Mouse (Mus musculus) forebrain, embryonic 16.5 days (tissue): ENCODE data around the gene Cldn7. TPM values are rescaled to one million over a fixed set of nuclear protein-coding genes. Genes with fewer than 3 reads are reported as not detected.
A peak's percentile ranks its signal among the peaks of the same experiment; 100 is the strongest.
"Not testable (repeated sequence)": the region's sequence is repeated elsewhere in the genome, so short reads cannot be mapped to it uniquely, and the experiment has no call there.

ENCODE experiments used
- ATAC-seq: fragments of 200-750 bp; cut with Nextera tagmentation; 2 replicates; pipeline ENCODE4 v1.8.0; 2017; ENCODE audit warnings: mild to moderate bottlenecking, moderate library complexity
- H3K27ac ChIP-seq: fragments of 300-500 bp; sonication (generic); 2 replicates; pipeline ENCODE4 v1.5.1; 2014; ENCODE audit warnings: low read length, control low read depth
- H3K27me3 ChIP-seq: fragments of 300-500 bp; sonication (generic); replicated peaks from 2 replicates; pipeline ENCODE4 v1.6.1; 2014; ENCODE audit warnings: low read length; ENCODE audit not compliant: control insufficient read depth, insufficient read depth
- H3K36me3 ChIP-seq: fragments of 300-500 bp; sonication (generic); 2 replicates; pipeline ENCODE4 v1.6.1; 2014; ENCODE audit not compliant: control insufficient read depth, insufficient read depth
- H3K4me1 ChIP-seq: fragments of 300-500 bp; sonication (generic); replicated peaks from 2 replicates; pipeline ENCODE4 v1.6.1; 2014; ENCODE audit warnings: low read length; ENCODE audit not compliant: control insufficient read depth, insufficient read depth
- H3K4me2 ChIP-seq: fragments of 300-500 bp; sonication (generic); 2 replicates; pipeline ENCODE4 v1.6.1; 2014; ENCODE audit warnings: mild to moderate bottlenecking, low read length, control low read depth
- H3K4me3 ChIP-seq: fragments of 300-500 bp; sonication (generic); replicated peaks from 2 replicates; pipeline ENCODE4 v1.5.1; 2014; ENCODE audit warnings: mild to moderate bottlenecking, low read length, control low read depth
- H3K9ac ChIP-seq: fragments of 300-500 bp; sonication (generic); replicated peaks from 2 replicates; pipeline ENCODE4 v1.6.1; 2014; ENCODE audit warnings: low read depth, low read length, control low read depth
- H3K9me3 ChIP-seq: fragments of 300-500 bp; sonication (generic); 2 replicates; pipeline ENCODE4 v1.6.1; 2016; ENCODE audit warnings: low read length; ENCODE audit not compliant: control insufficient read depth
- WGBS: fragments of 180-500 bp; shearing (Covaris S2); extraction: QIAGEN DNeasy Blood & Tissue Kit; methylation state at CpG from one replicate; pipeline ENCODE4 v1.1.7; 2014; 5-methylcytosine and 5-hydroxymethylcytosine counted together
- polyA plus RNA-seq: library from polyadenylated mRNA; unstranded; fragments of >200 nt; fragmentation: Nextera tagmentation; extraction: Ambion mirVana; gene quantifications from 2 replicates; pipeline ENCODE4 v1.2.1, GENCODE M21; 2015

The Cldn7 gene
- polyA plus RNA-seq, 1 experiment from 2014 or later = not detected

DNA sequence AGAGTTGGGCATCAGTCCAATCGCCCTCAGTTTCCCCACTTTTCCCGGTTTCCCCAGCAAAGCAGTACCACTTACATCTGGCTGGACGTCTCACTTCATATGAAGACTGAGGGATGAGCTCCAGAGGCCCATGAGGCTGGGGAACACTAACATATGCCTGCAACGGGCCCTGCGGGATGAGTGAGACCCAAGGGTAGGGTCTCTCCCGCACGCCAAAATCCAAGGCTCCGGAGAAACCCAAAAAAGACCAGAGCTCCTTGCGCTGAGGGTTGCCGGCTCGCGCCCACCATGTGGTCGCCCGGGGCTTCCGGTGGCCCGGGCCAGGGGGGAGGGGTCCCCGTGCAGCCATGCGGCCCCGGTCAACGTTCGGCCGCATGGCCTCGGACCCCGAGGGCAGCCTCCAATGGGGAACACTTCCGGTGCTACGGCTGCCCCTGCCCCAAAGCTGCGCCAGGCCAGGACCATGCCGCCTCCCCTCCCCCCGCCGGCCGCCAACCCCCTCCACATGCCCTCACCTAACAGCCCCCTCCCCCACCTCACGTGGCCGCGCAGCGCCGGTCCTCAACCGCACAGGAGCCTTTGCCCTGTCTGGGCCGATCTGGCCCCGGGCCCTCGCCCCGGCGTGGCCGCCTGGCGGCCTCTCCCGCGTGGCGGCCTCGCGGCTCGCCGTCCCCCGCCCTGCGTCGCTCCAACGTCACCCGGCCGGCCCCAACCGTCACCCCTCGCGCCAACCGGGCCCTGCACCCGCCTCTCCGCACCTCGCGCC is 44.1 kb upstream of the Cldn7 start:
- Histone ChIP-seq H3K4me1 (peaks cover 22% of the 10 kb centered on the region), H3K4me3 (peak overlapping the region; percentile 87), H3K9me3 (no peaks in the 10 kb centered on the region), H3K27me3 (no peaks in the 10 kb centered on the region), H3K27ac (peak overlapping the region; percentile 88), H3K9ac (peak overlapping the region; percentile 89), H3K36me3 (peaks cover 22% of the 10 kb centered on the region), H3K4me2 (peak overlapping the region; percentile 97)
- ATAC-seq = no peak
- WGBS = under 1% methylated on average over 62 of the region's 65 CpGs

DNA sequence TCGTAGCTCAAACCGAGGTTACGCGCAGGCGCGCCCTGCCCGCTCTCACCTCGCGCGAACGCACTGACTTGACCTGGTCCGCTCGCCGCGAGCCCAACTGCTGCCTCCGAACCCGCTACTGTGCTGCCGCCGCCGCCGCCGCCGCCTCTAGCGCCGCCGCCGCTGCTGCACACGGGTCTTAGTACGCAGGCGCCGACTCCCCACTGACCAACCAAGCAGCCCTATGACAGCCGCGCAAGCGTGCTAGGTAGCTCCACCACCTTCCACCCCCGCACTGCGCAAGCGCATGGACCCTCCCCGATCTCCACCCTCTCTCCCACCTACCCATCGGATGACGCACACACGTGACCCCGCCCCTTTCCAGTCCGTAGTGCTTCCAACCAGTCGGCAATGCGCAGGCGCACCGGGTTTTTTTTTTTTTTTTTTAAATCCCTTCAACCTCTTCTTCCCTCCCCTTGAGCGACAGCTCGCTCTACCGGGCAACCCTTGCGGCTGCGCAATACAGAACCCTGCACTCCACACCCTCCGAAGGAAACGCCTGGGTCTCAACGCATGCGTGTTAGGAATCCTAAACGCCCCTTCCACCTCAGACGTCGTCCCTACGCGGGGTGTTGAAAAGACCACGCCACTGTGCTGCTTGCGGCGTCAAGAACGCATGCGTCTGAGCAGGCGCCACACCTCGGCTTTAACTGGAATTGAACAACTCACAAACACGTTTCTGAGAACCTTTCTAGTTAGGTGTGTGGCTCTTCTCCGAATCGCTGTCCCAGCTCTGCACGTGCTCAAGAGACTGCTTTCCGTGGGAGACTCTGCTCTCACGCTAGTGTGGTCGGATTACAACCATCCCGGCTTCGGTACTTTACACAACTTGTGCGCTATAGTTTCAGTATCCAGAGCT is 43.2 kb upstream of the Cldn7 start, which contains the start of gene Eif5a:
Gene Eif5a, minus strand, starts transcription at position 845 of the 898 bp plus-strand sequence.
- peak; percentile 98 for ATAC-seq
- peak within 1 kb of the TSS; percentile 97 for H3K4me2 ChIP-seq
- H3K4me3 ChIP-seq = peak within 1 kb of the TSS; percentile 87
- H3K9ac ChIP-seq = peak within 1 kb of the TSS; percentile 89
- H3K27ac ChIP-seq = peak within 1 kb of the TSS; percentile 98
- no peaks in the 10 kb centered on the region for H3K9me3 ChIP-seq
- H3K27me3 ChIP-seq = no peaks in the 10 kb centered on the region
- H3K4me1 ChIP-seq = peaks cover 21% of the 10 kb centered on the region
- under 1% methylated on average over 78 of the region's 78 CpGs for WGBS
- H3K36me3 ChIP-seq = peaks cover 17% of the 10 kb centered on the region

DNA sequence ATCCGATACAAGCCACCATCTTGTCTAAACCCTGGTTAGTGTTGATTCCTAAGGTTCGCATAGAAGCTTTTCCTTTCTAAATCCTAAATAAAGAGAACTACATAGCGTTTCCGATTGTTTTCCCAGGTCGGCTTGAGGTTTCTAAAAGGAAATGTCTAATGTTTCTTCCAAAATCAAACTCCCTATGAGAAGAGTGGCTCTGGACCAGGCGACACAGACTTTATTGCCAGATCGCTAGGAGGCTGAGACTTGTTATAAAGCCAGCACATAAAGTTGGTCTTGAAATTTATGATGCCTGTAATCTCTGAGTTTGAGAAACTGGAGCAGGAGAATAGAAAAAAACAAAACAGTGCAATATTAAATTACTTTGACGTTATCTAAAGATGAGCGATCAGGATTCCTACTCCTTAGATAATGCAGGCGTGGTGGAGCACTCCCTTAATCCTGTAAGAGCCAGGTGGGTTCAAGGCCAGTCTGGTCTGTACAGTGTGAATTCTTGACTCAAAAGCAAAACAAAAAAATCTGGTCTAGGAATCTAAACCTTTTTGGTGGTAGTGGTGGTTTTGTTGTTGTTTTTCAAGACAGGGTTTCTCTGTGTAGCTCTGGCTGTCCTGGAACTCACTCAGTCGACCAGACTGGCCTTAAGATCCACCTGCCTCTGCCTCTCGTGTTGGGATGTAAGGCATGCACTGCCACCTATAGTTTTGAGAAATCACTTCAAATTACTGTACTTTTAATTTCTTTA is 42.4 kb upstream of the Cldn7 start:
- peaks cover 21% of the 10 kb centered on the region for H3K4me1 ChIP-seq
- 2% methylated on average over 12 of the region's 12 CpGs for WGBS
- H3K9ac ChIP-seq = peak overlapping the region; percentile 64
- H3K4me3 ChIP-seq = peak overlapping the region; percentile 61
- peaks cover 15% of the 10 kb centered on the region for H3K36me3 ChIP-seq
- H3K9me3 ChIP-seq = no peaks in the 10 kb centered on the region
- H3K27ac ChIP-seq = peak overlapping the region; percentile 98
- no peak for ATAC-seq
- no peaks in the 10 kb centered on the region for H3K27me3 ChIP-seq
- peak overlapping the region; percentile 79 for H3K4me2 ChIP-seq

DNA sequence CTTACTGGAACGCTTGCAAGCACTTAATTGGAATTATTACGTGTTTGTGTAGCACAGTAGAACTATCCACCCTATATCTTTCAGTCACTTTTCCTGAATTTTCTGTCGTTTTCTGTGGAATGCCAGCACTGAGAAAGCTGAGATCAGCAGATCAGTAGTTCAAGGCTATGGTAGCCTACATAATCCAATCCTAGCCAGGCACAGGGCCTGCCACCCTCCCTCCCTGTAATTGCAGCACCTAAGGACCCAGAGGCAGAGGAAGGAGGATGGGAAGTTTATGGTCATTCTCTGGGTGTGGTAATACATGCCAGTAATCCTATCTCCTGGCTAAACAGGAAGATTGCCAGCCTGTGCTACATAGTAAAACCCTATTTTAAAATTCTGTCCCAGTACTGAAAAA is 41.8 kb upstream of the Cldn7 start:
- Histone ChIP-seq H3K9ac (no peak overlapping the region), H3K9me3 (no peaks in the 10 kb centered on the region), H3K4me2 (no peak overlapping the region), H3K36me3 (peaks cover 9% of the 10 kb centered on the region), H3K4me1 (peaks cover 21% of the 10 kb centered on the region), H3K27me3 (no peaks in the 10 kb centered on the region), H3K27ac (no peak overlapping the region), H3K4me3 (no peak overlapping the region)
- no peak for ATAC-seq
- WGBS = 60% methylated on average over 3 of the region's 3 CpGs

DNA sequence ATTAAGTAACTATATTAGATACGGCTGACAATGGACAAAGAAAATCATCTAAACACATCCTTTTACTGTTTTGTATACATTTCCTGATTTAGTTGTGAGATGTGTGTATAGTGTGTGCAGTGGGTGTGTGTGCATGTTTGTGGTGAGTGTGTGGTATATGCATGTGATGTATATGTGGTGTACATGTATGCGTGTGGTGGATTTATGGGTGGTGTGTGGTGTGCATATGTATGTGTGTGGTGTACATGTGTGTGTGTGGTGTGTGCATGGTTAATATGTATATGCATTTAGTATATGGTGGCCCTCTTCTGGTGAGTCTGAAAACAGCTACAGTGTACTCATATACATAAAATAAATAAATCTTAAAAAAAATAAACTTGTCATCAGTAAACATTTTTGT is 37.1 kb upstream of the Cldn7 start:
- H3K27ac ChIP-seq = no peak overlapping the region

DNA sequence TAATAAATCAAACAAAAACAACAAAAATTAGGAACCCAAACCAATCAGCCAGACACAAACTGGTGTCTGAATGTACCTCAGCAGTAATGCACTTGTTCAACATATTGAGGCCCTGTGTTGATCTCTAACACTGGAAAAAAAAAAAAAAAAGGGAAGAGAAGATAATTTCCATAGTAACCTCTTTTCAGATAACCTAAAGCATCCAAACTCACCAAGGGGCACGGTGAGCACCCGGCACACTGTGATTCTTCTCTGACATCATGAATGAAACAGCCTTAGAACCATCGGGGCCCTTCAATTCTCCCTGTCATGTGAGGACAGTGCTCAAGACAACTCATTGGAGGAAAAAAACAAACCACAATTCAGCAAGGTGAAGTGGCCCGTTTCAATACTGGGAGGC is 34.9 kb upstream of the Cldn7 start:
- no peaks in the 10 kb centered on the region for H3K36me3 ChIP-seq
- H3K4me1 ChIP-seq = peaks cover 7% of the 10 kb centered on the region
- H3K27ac ChIP-seq = no peak overlapping the region
- H3K9ac ChIP-seq = no peak overlapping the region
- no peaks in the 10 kb centered on the region for H3K9me3 ChIP-seq
- H3K4me2 ChIP-seq = no peak overlapping the region
- no peak for ATAC-seq
- no peaks in the 10 kb centered on the region for H3K27me3 ChIP-seq
- 88% methylated on average over 4 of the region's 4 CpGs for WGBS
- no peak overlapping the region for H3K4me3 ChIP-seq

More for the DNA sequence above, 37.1 kb upstream of the Cldn7 start:
- no peaks in the 10 kb centered on the region for H3K9me3 ChIP-seq
- no peaks in the 10 kb centered on the region for H3K36me3 ChIP-seq
- no peak overlapping the region for H3K4me2 ChIP-seq
- no peak for ATAC-seq
- no peak overlapping the region for H3K9ac ChIP-seq
- 98% methylated on average over 2 of the region's 2 CpGs for WGBS
- no peak overlapping the region for H3K4me3 ChIP-seq
- no peaks in the 10 kb centered on the region for H3K27me3 ChIP-seq
- peaks cover under 1% of the 10 kb centered on the region for H3K4me1 ChIP-seq

DNA sequence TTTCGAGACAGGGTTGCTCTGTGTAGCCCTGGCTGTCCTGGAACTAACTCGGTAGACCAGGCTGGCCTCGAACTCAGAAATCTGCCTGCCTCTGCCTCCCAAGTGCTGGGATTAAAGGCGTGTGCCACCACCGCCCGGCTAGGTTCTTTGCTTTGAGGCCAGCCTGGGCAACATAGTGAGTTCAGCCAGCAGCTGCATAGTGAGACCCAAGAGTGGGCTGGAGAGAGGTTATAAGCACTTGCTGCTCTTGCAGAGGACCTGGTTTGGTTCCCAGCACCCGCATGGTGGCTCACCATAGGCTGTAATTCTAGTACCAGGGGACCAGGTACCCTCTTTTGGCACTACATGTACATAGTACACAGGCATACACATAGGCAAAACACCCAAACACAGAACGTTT is 34.4 kb upstream of the Cldn7 start:
- not testable (repeated sequence) for H3K36me3 ChIP-seq, H3K4me1 ChIP-seq, H3K4me2 ChIP-seq, ATAC-seq, H3K27me3 ChIP-seq, H3K27ac ChIP-seq, H3K9me3 ChIP-seq, H3K4me3 ChIP-seq, H3K9ac ChIP-seq
- 91% methylated on average over 8 of the region's 8 CpGs for WGBS

DNA sequence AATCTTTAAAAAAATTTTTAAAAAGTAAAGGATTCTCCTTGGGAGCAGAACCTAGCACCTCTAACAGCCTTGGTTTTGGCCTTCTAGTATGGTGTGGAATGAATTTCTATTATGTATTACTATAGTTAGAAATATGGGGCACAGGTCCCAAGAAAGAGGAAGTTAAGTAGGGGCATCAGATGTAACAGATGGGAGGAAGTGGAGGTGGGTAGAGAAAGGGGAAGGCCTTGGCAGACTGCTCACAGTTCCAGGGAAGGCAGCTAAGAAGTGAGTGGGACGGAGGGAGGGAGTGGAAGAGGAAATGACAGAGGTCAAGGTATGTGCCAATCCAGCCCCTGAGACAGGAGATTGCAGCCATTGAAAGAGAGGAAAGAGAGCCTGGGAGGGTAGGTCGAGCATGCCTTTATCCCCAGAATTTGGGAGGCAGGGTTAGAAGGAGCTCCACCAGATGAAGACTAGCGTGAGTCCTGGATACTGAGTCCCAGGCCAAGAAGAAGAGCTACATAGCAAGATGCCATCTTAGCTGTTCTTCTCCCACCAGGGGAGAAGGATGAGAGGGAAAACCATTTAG is 33.5 kb upstream of the Cldn7 start:
- H3K36me3 ChIP-seq = no peaks in the 10 kb centered on the region
- H3K9ac ChIP-seq = no peak overlapping the region
- no peak overlapping the region for H3K4me3 ChIP-seq
- no peaks in the 10 kb centered on the region for H3K9me3 ChIP-seq
- peaks cover 15% of the 10 kb centered on the region for H3K4me1 ChIP-seq
- WGBS = 75% methylated on average over 3 of the region's 3 CpGs
- H3K27ac ChIP-seq = no peak overlapping the region
- no peak overlapping the region for H3K4me2 ChIP-seq
- ATAC-seq = no peak
- no peaks in the 10 kb centered on the region for H3K27me3 ChIP-seq
